Mouse (Mus musculus) E14TG2a.4 (cell line): ENCODE results near the gene Zfp81.
"Not testable (repeated sequence)": the region's sequence is repeated elsewhere in the genome, so short reads cannot be mapped to it uniquely, and the experiment has no call there.

Experiments
- H3K27me3 ChIP-seq: 2 replicates; pipeline ENCODE4 v1.6.1; 2014; ENCODE audit warnings: low read length, control low read depth; ENCODE audit not compliant: insufficient read depth
- H3K36me3 ChIP-seq: 2 replicates; pipeline ENCODE4 v1.6.1; 2014; ENCODE audit warnings: low read length, control low read depth; ENCODE audit not compliant: insufficient read depth
- H3K4me1 ChIP-seq: replicated peaks from 2 replicates; pipeline ENCODE4 v1.6.1; 2014; ENCODE audit warnings: low read depth, low read length, control low read depth
- H3K4me3 ChIP-seq: replicated peaks from 2 replicates; pipeline ENCODE4 v1.5.1; 2014; ENCODE audit warnings: mild to moderate bottlenecking, low read length
- H3K9me3 ChIP-seq: 2 replicates; pipeline ENCODE4 v1.6.1; 2014; ENCODE audit warnings: low read length, control low read depth
- CTCF ChIP-seq: conservative IDR thresholded peaks from 2 replicates; pipeline ENCODE4 v1.5.1; 2014; ENCODE audit warnings: low read length
- NANOG ChIP-seq: IDR thresholded peaks from 2 replicates; pipeline ENCODE4 v1.6.1; 2014; ENCODE audit warnings: borderline replicate concordance, low read length, mixed read lengths
- POU5F1 ChIP-seq: IDR thresholded peaks from 2 replicates; pipeline ENCODE4 v1.6.1; 2014; ENCODE audit warnings: low read length, borderline replicate concordance

The Zfp81 gene

DNA sequence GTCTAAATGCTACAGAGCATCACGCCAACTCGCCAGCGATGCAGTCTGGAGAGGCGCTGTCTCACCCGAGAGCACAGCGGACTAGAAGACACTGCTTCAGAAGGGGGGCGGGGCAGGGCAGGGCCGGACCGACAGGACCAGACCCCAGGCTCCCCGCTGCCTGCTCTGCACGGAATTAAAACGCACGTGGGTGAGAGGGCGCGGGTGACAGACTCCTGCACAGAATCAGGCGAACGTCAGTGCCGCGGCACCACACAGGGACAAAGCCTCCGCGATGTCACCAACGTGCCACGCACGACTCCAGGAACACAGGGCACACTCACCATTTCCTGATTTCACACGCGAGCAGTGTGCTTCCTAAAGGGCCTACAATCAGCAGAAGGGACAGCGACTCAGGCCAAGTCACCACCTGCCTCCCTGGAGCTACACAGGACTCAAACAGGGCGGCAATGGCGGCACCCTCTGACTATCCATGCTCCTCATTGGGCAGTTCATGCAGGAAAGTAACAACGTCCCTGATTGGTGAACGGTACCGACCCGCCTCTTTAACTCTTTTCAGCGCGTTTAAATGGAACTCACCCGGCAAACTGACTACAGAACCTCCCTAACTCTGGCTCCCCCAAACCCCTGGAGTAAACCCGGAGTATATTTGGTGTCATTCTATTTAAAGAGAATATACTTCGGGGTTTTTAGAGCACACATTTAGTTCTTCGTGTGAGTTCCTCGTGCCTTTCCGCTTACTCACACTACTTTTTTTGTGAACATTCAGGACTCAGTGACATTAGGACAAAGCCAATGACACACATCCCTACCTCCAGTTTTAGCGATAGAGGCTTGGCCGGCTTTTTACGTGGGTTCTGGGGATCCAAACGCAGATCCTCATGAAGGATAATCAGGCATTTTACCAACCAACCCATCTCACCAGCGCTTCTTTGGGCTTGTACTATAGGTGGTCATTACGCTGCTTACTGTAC lies at the start of gene Zfp81:
Gene Zfp81 (minus strand): TSS at position 468 of the 974 bp plus-strand sequence.
- no peaks in the 10 kb centered on the region for H3K27me3 ChIP-seq
- peaks cover 22% of the 10 kb centered on the region for H3K4me1 ChIP-seq
- peak within 1 kb of the TSS; percentile 95 for H3K4me3 ChIP-seq
- no peak for TF ChIP-seq CTCF
- no peak for TF ChIP-seq POU5F1
- TF ChIP-seq NANOG: no peak
- H3K9me3 ChIP-seq: peaks cover 16% of the 10 kb centered on the region; the same call in 1 of the 2 replicates
- no peaks in the 10 kb centered on the region for H3K36me3 ChIP-seq

DNA sequence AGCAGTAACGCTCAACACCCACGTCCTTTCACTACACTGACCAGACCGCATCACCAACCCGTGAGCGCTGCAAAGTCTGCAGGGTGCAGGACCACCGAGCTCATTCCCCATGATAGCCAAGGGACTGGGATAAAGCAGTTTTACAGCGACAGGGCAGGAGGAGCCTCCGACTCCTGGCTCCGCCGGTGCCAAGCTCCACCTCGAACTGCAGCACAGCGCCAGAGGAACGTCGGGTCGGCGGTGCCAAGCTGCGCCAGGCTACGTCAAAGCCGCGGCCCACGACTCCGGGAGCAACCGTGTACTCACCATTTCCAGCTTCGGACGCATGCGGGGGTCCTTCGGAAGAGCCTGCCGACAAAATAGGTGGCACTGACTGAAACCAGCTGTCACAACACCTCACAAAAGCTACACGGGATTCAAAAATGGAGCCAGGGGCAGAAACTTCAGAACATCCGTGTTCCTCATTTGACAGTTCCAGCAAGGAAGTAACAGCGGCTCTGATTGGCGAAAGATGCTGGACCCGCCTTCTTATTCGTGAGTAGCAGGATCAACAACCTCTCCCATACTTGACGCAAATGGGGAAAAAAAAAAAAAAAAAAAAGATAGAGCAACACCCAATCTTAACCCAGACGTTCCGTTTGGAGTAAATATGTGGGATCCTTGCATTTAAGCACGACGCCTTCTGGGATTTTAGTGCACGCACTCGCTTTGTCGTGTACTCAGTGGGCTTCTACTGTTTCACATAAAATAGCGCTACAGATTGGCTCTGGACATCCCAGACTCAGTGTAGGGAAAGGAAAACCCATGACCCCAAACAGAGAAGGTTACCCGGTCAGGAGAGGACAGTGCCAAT lies 35.7 kb upstream of the Zfp81 start, which contains the start of gene Zfp101:
Gene Zfp101 (minus strand): TSS at position 460 of the 853 bp plus-strand sequence.
- peaks cover 12% of the 10 kb centered on the region for H3K4me1 ChIP-seq
- no peak for TF ChIP-seq NANOG
- no peak for TF ChIP-seq CTCF
- TF ChIP-seq POU5F1: no peak
- H3K36me3 ChIP-seq: peaks cover 10% of the 10 kb centered on the region; the same call in 1 of the 2 replicates
- H3K27me3 ChIP-seq: no peaks in the 10 kb centered on the region
- no peaks in the 10 kb centered on the region for H3K9me3 ChIP-seq
- peak within 1 kb of the TSS; percentile 93 for H3K4me3 ChIP-seq

DNA sequence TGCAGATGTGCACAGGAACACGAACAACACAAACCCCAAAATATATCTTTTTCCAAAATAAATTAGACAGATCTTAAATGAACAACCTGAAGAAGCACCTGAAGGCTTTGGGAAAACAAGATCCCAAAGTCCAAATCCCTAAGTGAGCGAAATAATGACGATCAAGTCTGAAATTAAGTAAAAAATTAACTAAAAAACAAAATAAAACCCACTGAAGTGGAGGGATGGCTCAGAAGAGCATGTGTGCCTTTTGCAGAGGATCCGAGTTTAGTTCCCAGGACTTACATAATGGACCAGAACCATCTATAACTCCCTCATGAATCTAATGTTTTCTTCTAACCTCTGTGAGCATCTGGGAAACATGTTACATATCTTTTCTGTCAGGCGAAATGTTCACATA lies 33.6 kb upstream of the Zfp81 start:
- no peak for TF ChIP-seq NANOG
- no peak for TF ChIP-seq CTCF
- TF ChIP-seq POU5F1: no peak
- no peak overlapping the region for H3K4me3 ChIP-seq
- peaks cover 12% of the 10 kb centered on the region for H3K4me1 ChIP-seq
- no peaks in the 10 kb centered on the region for H3K9me3 ChIP-seq
- peaks cover 10% of the 10 kb centered on the region; the same call in 1 of the 2 replicates for H3K36me3 ChIP-seq
- H3K27me3 ChIP-seq: no peaks in the 10 kb centered on the region

DNA sequence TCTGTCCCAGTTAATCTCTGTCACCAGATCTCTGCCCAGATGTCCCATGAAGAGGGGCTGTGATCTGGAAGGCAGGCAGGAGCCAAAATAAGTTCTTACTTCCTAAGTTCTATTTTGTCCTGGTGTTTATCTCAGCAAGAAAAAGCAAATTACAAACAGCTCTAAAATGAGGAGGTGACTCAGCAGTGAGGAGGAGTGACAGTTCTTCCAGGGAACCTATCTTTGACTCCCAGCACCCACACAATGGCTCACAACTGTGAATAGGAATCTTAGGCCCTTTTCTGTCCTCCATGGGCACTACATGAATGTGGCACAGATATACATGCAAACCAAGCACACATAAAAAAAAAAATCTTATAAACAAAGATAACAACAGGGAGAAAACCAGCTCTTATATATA lies 27.0 kb upstream of the Zfp81 start:
- Histone ChIP-seq H3K4me1 (no peaks in the 10 kb centered on the region), H3K4me3 (no peak overlapping the region), H3K9me3 (no peaks in the 10 kb centered on the region), H3K36me3 (peaks cover 56% of the 10 kb centered on the region), H3K27me3 (no peaks in the 10 kb centered on the region)
- TF ChIP-seq NANOG: no peak
- no peak for TF ChIP-seq CTCF
- no peak for TF ChIP-seq POU5F1

DNA sequence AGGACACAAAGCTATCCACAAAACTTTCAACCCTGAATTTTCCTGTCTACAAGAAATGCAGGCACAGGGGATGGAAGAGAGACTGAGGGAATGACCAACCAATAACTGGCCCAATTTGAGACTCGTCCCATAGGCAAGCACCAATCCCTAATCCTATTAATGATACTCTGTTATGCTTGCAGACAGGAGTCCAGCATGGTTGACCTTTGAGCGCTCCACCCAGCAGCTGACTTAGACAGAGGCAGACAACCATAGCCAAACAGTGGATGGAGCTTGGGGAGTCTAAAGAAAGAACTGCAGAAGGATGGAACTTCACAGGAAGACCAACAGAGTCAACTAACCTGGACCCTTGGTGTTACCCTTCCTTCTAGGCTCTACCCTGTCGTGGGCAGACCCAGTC lies 14.1 kb upstream of the Zfp81 start:
- TF ChIP-seq CTCF: no peak
- no peak for TF ChIP-seq POU5F1
- TF ChIP-seq NANOG: no peak
- Histone ChIP-seq H3K36me3 (no peaks in the 10 kb centered on the region), H3K27me3 (0 out of 2 replicates have a peak, but pooled peaks cover 3% of the 10 kb centered on the region), H3K4me1 (no peaks in the 10 kb centered on the region), H3K4me3 (no peak overlapping the region), H3K9me3 (no peaks in the 10 kb centered on the region)

DNA sequence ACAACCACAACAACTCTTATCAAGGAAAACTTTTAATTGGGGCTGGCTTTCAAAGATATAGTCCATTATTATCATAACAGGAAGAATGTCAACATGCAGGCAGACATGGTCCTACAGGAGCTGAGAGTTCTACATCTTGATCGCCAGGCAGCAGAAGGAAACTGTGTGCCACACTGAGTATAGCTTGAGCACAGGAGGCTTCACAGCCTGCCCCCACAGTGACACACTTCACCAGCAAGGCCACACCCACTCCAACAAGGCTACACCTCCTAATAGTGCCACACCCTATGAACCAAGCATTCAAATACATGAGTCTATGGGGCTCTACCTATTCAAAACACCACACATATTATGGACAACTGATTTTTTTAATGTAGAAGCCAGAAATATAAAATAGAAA lies 5.7 kb downstream of the Zfp81 start:
- TF ChIP-seq POU5F1 (no peak), CTCF (no peak), NANOG (no peak)
- Histone ChIP-seq H3K36me3 (no peaks in the 10 kb centered on the region), H3K4me3 (no peak overlapping the region), H3K27me3 (no peaks in the 10 kb centered on the region), H3K9me3 (peaks cover 13% of the 10 kb centered on the region; the same call in 1 of the 2 replicates), H3K4me1 (peaks cover 24% of the 10 kb centered on the region)

DNA sequence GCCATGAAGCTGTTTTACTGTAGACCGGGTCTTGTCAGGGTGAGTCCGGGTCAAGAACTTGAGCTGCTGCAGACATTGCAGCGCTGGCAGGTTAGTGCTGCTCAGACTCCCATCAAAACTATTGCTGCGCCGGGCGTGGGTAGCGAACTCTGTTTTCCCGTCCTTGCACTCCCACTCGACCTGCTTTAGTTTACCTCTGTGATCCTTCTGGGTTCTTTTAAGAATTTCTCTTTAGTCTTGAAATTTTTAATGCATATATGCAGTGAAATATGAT lies 68.9 kb downstream of the Zfp81 start:
- H3K4me1 ChIP-seq, H3K9me3 ChIP-seq, H3K27me3 ChIP-seq, H3K36me3 ChIP-seq: not testable (repeated sequence)
- peak overlapping the region; percentile 37; the same call in 1 of the 2 replicates for H3K4me3 ChIP-seq

DNA sequence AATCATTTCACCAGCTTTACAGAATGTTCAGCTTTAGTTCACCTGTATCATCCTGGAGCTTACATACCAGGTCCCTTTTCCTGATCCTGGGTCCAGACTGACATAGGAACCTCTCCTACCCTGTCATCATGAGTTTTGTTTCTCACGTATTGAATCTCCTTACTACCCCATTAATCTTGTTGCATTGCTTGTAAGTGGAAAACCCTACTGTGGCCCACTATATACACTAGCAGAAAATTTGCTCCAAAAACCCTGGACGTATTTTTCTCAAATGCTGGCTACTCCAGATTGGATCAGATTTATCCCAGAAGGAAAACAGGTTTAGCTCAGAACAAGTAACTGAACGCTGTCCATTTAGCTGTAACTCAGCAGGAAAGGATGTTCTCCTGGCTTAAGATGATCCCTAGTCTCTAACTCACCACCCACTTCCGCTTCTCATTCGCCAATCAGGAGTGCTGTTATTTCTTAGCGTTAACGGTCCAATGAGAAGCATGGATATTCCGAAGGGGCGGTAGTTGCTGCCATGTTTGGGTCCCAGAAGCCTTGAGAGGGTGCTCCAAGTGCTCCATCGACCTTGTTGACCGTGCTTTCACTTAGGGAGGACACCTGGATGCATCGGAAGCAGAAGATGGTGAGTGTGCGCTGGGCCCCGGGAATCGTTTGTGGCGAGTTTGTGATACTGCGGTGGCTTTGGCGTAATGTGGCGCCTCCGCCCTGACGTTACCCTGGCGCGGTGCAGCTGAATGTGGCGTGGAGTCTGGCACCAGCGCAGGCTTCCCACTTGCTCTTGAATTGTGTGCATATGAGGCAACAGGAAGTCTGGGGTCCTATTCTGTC lies 69.4 kb downstream of the Zfp81 start, which contains the start of gene Zfp955b:
Gene Zfp955b (plus strand): TSS at position 506 of the 837 bp plus-strand sequence.
- H3K4me1 ChIP-seq, H3K9me3 ChIP-seq, H3K36me3 ChIP-seq, H3K27me3 ChIP-seq: not testable (repeated sequence)
- peak within 1 kb of the TSS; percentile 37; the same call in 1 of the 2 replicates for H3K4me3 ChIP-seq
